Mouse (Mus musculus): ENCODE data around the gene Tssk1.

DNA sequence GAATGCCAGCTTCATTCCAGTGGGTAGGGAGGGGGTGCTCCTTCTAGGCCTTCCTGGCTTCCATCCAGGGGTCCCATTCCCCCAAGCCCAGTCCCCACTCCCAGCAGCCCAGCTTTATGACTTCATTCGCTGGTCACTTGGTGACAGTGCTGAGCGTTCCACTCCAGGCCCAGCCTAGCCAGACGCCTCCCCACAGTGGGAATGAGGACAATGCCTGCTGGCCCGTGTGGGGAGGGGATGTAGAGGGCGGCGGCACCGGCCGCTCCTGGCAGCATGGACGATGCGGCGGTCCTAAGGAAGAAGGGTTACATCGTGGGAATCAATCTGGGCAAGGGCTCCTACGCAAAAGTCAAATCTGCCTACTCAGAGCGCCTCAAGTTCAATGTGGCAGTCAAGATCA lies 4.4 kb downstream of the Tssk1 start, which contains the start of the genes Dgcr2 and Tssk2:
- no peak for TF ChIP-seq ZNF384 (IDR thresholded peaks at IDR 0.05; ENCODE audit: low read depth, low read length)
- TF ChIP-seq CHD2 (IDR thresholded peaks at IDR 0.05; ENCODE audit: low read depth, low read length): no peak
- no peak for TF ChIP-seq ZC3H11A (IDR thresholded peaks at IDR 0.05; ENCODE audit: borderline replicate concordance, low read depth, low read length)
- no peak for TF ChIP-seq HCFC1 (IDR thresholded peaks at IDR 0.05; ENCODE audit: borderline replicate concordance, insufficient read depth, low read length)
- TF ChIP-seq MAFK (IDR thresholded peaks at IDR 0.05; ENCODE audit: insufficient read depth, low read depth, low read length): no peak

Data from ES-E14 (cell line).